Mouse (Mus musculus) midbrain, embryonic 14.5 days (tissue): ENCODE measurements around the gene Nbr1. TPM values are rescaled to one million over a fixed set of nuclear protein-coding genes. Genes with fewer than 3 reads are reported as not detected.
"Not testable (repeated sequence)": the region's sequence is repeated elsewhere in the genome, so short reads cannot be mapped to it uniquely, and the experiment has no call there.

Experiments used
- ATAC-seq: fragments of 200-750 bp; cut with Nextera tagmentation; 2 replicates; pipeline ENCODE4 v1.8.0; 2017; ENCODE audit warnings: moderate number of reproducible peaks, moderate library complexity; ENCODE audit not compliant: low FRiP score, low TSS enrichment
- DNase-seq: peaks from one replicate; pipeline ENCODE4 v3.0.0-alpha.2; 2015
- H3K27ac ChIP-seq: fragments of 300-500 bp; sonication (generic); replicated peaks from 2 replicates; pipeline ENCODE4 v1.5.1; 2014; ENCODE audit warnings: mild to moderate bottlenecking, low read depth, low read length, moderate library complexity
- H3K27me3 ChIP-seq: fragments of 300-500 bp; sonication (generic); 2 replicates; pipeline ENCODE4 v1.6.1; 2014; ENCODE audit warnings: low read length, control low read depth, mixed read lengths; ENCODE audit not compliant: control insufficient read depth, insufficient read depth
- H3K36me3 ChIP-seq: fragments of 300-500 bp; sonication (generic); 2 replicates; pipeline ENCODE4 v1.6.1; 2014; ENCODE audit warnings: low read length, control low read depth; ENCODE audit not compliant: control insufficient read depth, insufficient read depth
- H3K4me1 ChIP-seq: fragments of 300-500 bp; sonication (generic); 2 replicates; pipeline ENCODE4 v1.6.1; 2014; ENCODE audit warnings: mild to moderate bottlenecking, antibody characterized with exemption, low read length, control low read depth; ENCODE audit not compliant: control insufficient read depth, insufficient read depth
- H3K4me2 ChIP-seq: fragments of 300-500 bp; sonication (generic); 2 replicates; pipeline ENCODE4 v1.6.1; 2014; ENCODE audit warnings: mild to moderate bottlenecking, low read length, moderate library complexity
- H3K4me3 ChIP-seq: fragments of 300-500 bp; sonication (generic); replicated peaks from 2 replicates; pipeline ENCODE4 v1.5.1; 2014; ENCODE audit warnings: low read depth, low read length
- H3K9ac ChIP-seq: fragments of 300-500 bp; sonication (generic); replicated peaks from 2 replicates; pipeline ENCODE4 v1.6.1; 2014; ENCODE audit warnings: mild to moderate bottlenecking, low read length, moderate library complexity
- H3K9me3 ChIP-seq: fragments of 300-500 bp; sonication (generic); 2 replicates; pipeline ENCODE4 v1.6.1; 2016; ENCODE audit warnings: low read length, control low read depth, mixed read lengths; ENCODE audit not compliant: control insufficient read depth
- WGBS: fragments of 180-500 bp; shearing (Covaris S2); extraction: QIAGEN DNeasy Blood & Tissue Kit; methylation state at CpG from one replicate; pipeline ENCODE4 v1.1.7; 2014; 5-methylcytosine and 5-hydroxymethylcytosine counted together
- polyA plus RNA-seq: library from polyadenylated mRNA; unstranded; fragments of >200 nt; fragmentation: Nextera tagmentation; extraction: Ambion mirVana; gene quantifications from 2 replicates; pipeline ENCODE4 v1.2.1, GENCODE M21; 2014

The Nbr1 gene
- polyA plus RNA-seq, 1 experiment from 2014 or later = 101 TPM

- Histone ChIP-seq H3K27ac (no peak overlapping the region), H3K27me3 (no peaks in the 10 kb centered on the region), H3K36me3 (0 out of 2 replicates have a peak, but pooled peaks cover 4% of the 10 kb centered on the region), H3K9ac (no peak overlapping the region), H3K4me3 (no peak overlapping the region), H3K4me2 (no peak overlapping the region), H3K4me1 (no peaks in the 10 kb centered on the region), H3K9me3 (no peaks in the 10 kb centered on the region)
- 92% methylated on average over 7 of the region's 7 CpGs for WGBS
- no peak for DNase-seq
- ATAC-seq = no peak
Measured at GRCm38 (mm10) chr11:101588868-101589267, 36.9 kb downstream of the Nbr1 start.

- H3K4me2 ChIP-seq = no peak overlapping the region
- H3K9ac ChIP-seq = no peak overlapping the region
- H3K4me3 ChIP-seq = no peak overlapping the region
- WGBS = 30% methylated on average over 5 of the region's 5 CpGs
- no peak for ATAC-seq
- H3K4me1 ChIP-seq = no peaks in the 10 kb centered on the region
- no peak overlapping the region for H3K27ac ChIP-seq
- peak; percentile 77 for DNase-seq
- 0 out of 2 replicates have a peak, but pooled peaks cover 4% of the 10 kb centered on the region for H3K36me3 ChIP-seq
- H3K27me3 ChIP-seq = no peaks in the 10 kb centered on the region
- H3K9me3 ChIP-seq = no peaks in the 10 kb centered on the region
Measured at GRCm38 (mm10) chr11:101589444-101589843, 37.5 kb downstream of the Nbr1 start.

GRCm38 (mm10) chr11:101589989-101590624, 38.2 kb downstream of the Nbr1 start:
- no peak overlapping the region for H3K4me3 ChIP-seq
- H3K27me3 ChIP-seq = no peaks in the 10 kb centered on the region
- H3K9me3 ChIP-seq = no peaks in the 10 kb centered on the region
- H3K4me2 ChIP-seq = no peak overlapping the region
- 77% methylated on average over 12 of the region's 12 CpGs for WGBS
- H3K9ac ChIP-seq = no peak overlapping the region
- no peaks in the 10 kb centered on the region for H3K4me1 ChIP-seq
- no peak for DNase-seq
- H3K27ac ChIP-seq = no peak overlapping the region
- 0 out of 2 replicates have a peak, but pooled peaks cover 4% of the 10 kb centered on the region for H3K36me3 ChIP-seq
- ATAC-seq = no peak

- Histone ChIP-seq H3K27ac (no peak within 1 kb of the TSS), H3K27me3 (no peaks in the 10 kb centered on the region), H3K4me1 (peaks cover under 1% of the 10 kb centered on the region; the same call in 1 of the 2 replicates), H3K4me2 (no peak within 1 kb of the TSS), H3K9me3 (no peaks in the 10 kb centered on the region), H3K36me3 (no peaks in the 10 kb centered on the region), H3K9ac (no peak within 1 kb of the TSS; the same call in 1 of the 2 replicates), H3K4me3 (no peak within 1 kb of the TSS)
- ATAC-seq (no peak), DNase-seq (no peak)
- 76% methylated on average over 6 of the region's 6 CpGs for WGBS
Measured at GRCm38 (mm10) chr11:101599156-101599555, 47.2 kb downstream of the Nbr1 start, which contains the start of gene Gm11634. Gene Gm11634 (minus strand): TSS chr11:101599256.

- H3K4me1 ChIP-seq = peaks cover 4% of the 10 kb centered on the region; the same call in 1 of the 2 replicates
- WGBS = 5% methylated on average over 3 of the region's 3 CpGs
- DNase-seq (peak; percentile 73), ATAC-seq (no peak)
- no peak overlapping the region for H3K9ac ChIP-seq
- H3K4me3 ChIP-seq = no peak overlapping the region
- no peak overlapping the region for H3K4me2 ChIP-seq
- no peaks in the 10 kb centered on the region for H3K36me3 ChIP-seq
- no peaks in the 10 kb centered on the region for H3K27me3 ChIP-seq
- no peaks in the 10 kb centered on the region for H3K9me3 ChIP-seq
- H3K27ac ChIP-seq = no peak overlapping the region
Measured at GRCm38 (mm10) chr11:101602491-101602890, 50.5 kb downstream of the Nbr1 start.

GRCm38 (mm10) chr11:101604116-101604515, 52.2 kb downstream of the Nbr1 start:
- no peaks in the 10 kb centered on the region for H3K36me3 ChIP-seq
- DNase-seq (no peak), ATAC-seq (no peak)
- H3K4me1 ChIP-seq = peaks cover 4% of the 10 kb centered on the region; the same call in 1 of the 2 replicates
- H3K9me3 ChIP-seq = no peaks in the 10 kb centered on the region
- 0% methylated on average over 3 of the region's 3 CpGs for WGBS
- H3K9ac ChIP-seq = peak overlapping the region; percentile 34; the same call in 1 of the 2 replicates
- H3K27me3 ChIP-seq = no peaks in the 10 kb centered on the region
- H3K4me3 ChIP-seq = peak overlapping the region; percentile 35
- peak overlapping the region; percentile 52; the same call in 1 of the 2 replicates for H3K27ac ChIP-seq
- peak overlapping the region; percentile 57 for H3K4me2 ChIP-seq

- H3K4me1 ChIP-seq, ATAC-seq, H3K27me3 ChIP-seq, H3K36me3 ChIP-seq, H3K9me3 ChIP-seq: not testable (repeated sequence)
- WGBS = 2% methylated on average over 30 of the region's 30 CpGs
- peak overlapping the region; percentile 35 for H3K4me3 ChIP-seq
- peak overlapping the region; percentile 57 for H3K4me2 ChIP-seq
- peak; percentile 86 for DNase-seq
- peak overlapping the region; percentile 34; the same call in 1 of the 2 replicates for H3K9ac ChIP-seq
- H3K27ac ChIP-seq = peak overlapping the region; percentile 52
Measured at GRCm38 (mm10) chr11:101604531-101605453, 52.8 kb downstream of the Nbr1 start.

GRCm38 (mm10) chr11:101607134-101607533, 55.2 kb downstream of the Nbr1 start:
- H3K27ac ChIP-seq, H3K9me3 ChIP-seq, H3K4me1 ChIP-seq, DNase-seq, H3K9ac ChIP-seq, H3K36me3 ChIP-seq, H3K27me3 ChIP-seq, ATAC-seq, H3K4me2 ChIP-seq, H3K4me3 ChIP-seq: not testable (repeated sequence)
- 87% methylated on average over 4 of the region's 4 CpGs for WGBS
